Mouse (Mus musculus): Measurements from ENCODE around the gene Sdk1. TPM values are rescaled to one million over a fixed set of nuclear protein-coding genes. Genes with fewer than 3 reads are reported as not detected.

The Sdk1 gene
- polyA plus RNA-seq, 1 experiment from 2014 or later: 1.3 TPM

DNA sequence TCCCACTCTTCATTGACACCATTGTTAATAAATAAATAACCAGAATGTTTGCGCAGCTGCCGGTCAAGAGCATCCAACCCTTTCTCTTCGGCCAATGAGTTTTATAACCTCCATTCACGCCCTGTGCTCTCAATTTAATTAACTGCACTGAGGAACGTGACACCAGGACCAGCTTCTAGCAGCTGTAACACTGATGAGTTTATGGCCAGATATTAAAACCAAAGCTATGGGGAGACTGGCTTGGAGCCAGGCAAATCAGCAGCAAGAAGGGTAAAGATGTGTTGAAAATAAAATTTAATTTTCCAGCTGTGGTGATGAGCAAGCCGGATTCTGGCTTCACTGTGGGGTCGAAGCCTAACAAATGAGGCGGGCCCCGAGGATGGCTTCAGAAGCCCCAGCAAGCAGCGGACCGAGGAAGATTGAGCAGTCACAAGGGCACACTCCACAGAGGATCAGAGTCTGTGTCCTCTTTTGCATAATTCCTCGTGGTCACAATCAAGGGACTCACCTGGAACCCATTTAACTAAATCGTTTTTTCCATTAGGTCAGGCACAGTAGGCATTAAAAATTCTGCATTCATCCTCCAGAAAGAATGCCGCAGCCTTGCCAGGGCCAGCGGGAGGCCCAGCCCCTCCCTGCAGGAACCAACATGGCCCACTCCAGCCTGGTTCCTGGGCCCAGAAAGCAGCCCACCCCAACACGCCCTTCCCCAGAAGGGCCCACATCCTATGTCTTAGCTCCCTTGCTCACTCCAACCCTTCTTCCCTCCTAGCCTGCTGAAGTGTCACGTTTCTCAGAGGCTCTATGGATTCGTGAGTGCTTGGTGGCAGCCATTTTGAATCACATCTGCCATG lies 987.9 kb downstream of the Sdk1 start:
- Histone ChIP-seq H3K9ac (no peak overlapping the region), H3K4me2 (no peak overlapping the region), H3K9me3 (no peaks in the 10 kb centered on the region), H3K4me3 (replicated peaks) (no peak overlapping the region), H3K27ac (no peak overlapping the region), H3K27me3 (no peaks in the 10 kb centered on the region), H3K4me1 (no peaks in the 10 kb centered on the region), H3K36me3 (replicated peaks) (no peaks in the 10 kb centered on the region)
- ATAC-seq (ENCODE audit: low FRiP score): no peak
- 83% methylated on average over 18 of the region's 18 CpGs for WGBS

- Histone ChIP-seq H3K4me1 (no peaks in the 10 kb centered on the region), H3K4me2 (no peak overlapping the region), H3K9ac (no peak overlapping the region), H3K27ac (no peak overlapping the region), H3K9me3 (no peaks in the 10 kb centered on the region), H3K4me3 (replicated peaks) (no peak overlapping the region), H3K27me3 (no peaks in the 10 kb centered on the region), H3K36me3 (replicated peaks) (no peaks in the 10 kb centered on the region)
- 89% methylated on average over 8 of the region's 8 CpGs for WGBS
- ATAC-seq (ENCODE audit: low FRiP score): no peak
These were observed 988.5 kb downstream of the Sdk1 start for GRCm38 (mm10) chr5:142229811-142230205.

DNA sequence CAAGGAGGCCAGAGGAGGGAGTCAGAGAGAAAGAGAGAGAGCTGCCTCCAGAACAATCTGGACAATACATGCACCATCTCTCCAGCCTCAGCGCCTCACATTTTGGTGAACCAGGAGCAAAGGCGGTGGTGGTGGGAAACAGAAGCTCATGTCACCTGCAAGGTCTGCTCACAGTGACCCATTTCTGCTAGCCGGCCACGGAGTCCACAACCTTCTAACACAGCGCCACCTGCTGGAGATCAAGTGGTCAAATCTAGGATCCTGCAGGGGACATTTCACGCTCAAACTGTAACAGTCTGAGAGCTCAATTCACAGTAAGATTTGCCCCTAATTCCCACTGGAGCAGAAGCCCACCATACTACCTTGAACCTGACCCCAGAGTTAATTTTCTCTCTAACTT lies 999.0 kb downstream of the Sdk1 start:
- H3K4me3 ChIP-seq (replicated peaks): no peak overlapping the region
- no peaks in the 10 kb centered on the region for H3K36me3 ChIP-seq (replicated peaks)

DNA sequence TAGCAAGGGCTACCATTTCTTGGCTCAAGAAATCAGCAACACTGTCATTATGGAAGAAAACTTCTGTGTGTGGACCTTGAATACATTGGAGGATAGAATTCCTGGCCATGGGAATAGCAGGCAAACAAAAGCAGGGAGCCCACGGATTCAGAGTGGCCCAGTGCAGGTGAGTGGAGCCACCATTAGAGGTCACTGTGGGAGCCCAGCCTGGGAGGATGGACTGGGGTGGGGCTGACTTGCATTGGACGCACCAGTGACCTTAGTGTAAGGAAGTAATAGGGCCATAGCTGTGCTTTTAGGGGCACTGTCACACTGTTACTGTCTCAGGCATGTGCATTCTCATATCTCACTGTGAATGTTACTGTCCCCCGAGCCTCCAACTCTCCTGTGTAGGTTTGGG lies 1001.3 kb downstream of the Sdk1 start:
- H3K4me1 ChIP-seq: no peaks in the 10 kb centered on the region
- H3K36me3 ChIP-seq (replicated peaks): no peaks in the 10 kb centered on the region
- WGBS: 47% methylated on average over 3 of the region's 3 CpGs
- H3K4me3 ChIP-seq (replicated peaks): no peak overlapping the region
- no peak overlapping the region for H3K9ac ChIP-seq
- no peak overlapping the region for H3K27ac ChIP-seq
- no peak for ATAC-seq (ENCODE audit: low FRiP score)
- no peaks in the 10 kb centered on the region for H3K27me3 ChIP-seq
- H3K9me3 ChIP-seq: 0 out of 2 replicates have a peak, but pooled peaks cover 11% of the 10 kb centered on the region
- no peak overlapping the region for H3K4me2 ChIP-seq

More for the DNA sequence above, 999.0 kb downstream of the Sdk1 start:
- Histone ChIP-seq H3K9me3 (0 out of 2 replicates have a peak, but pooled peaks cover 4% of the 10 kb centered on the region), H3K27ac (no peak overlapping the region), H3K4me2 (no peak overlapping the region), H3K4me1 (no peaks in the 10 kb centered on the region), H3K27me3 (no peaks in the 10 kb centered on the region), H3K9ac (no peak overlapping the region)
- WGBS: 95% methylated on average over 6 of the region's 6 CpGs
- ATAC-seq (ENCODE audit: low FRiP score): no peak

GRCm38 (mm10) chr5:142243069-142243468 lies 1001.8 kb downstream of the Sdk1 start:
- no peaks in the 10 kb centered on the region for H3K27me3 ChIP-seq
- no peak overlapping the region for H3K9ac ChIP-seq
- no peak for ATAC-seq (ENCODE audit: low FRiP score)
- no peak overlapping the region for H3K27ac ChIP-seq
- no peaks in the 10 kb centered on the region for H3K4me1 ChIP-seq
- no peak overlapping the region for H3K4me3 ChIP-seq (replicated peaks)
- H3K36me3 ChIP-seq (replicated peaks): no peaks in the 10 kb centered on the region
- 98% methylated on average over 2 of the region's 2 CpGs for WGBS
- H3K4me2 ChIP-seq: no peak overlapping the region
- H3K9me3 ChIP-seq: 0 out of 2 replicates have a peak, but pooled peaks cover 14% of the 10 kb centered on the region

- Histone ChIP-seq H3K4me3 (replicated peaks) (no peak overlapping the region), H3K36me3 (replicated peaks) (no peaks in the 10 kb centered on the region), H3K27ac (no peak overlapping the region), H3K27me3 (0 out of 2 replicates have a peak, but pooled peaks cover 3% of the 10 kb centered on the region), H3K4me2 (no peak overlapping the region), H3K9ac (no peak overlapping the region), H3K9me3 (no peaks in the 10 kb centered on the region), H3K4me1 (no peaks in the 10 kb centered on the region)
- no peak for ATAC-seq (ENCODE audit: low FRiP score)
- 85% methylated on average over 6 of the region's 6 CpGs for WGBS
These were observed 1014.9 kb downstream of the Sdk1 start for GRCm38 (mm10) chr5:142256231-142256630.

GRCm38 (mm10) chr5:142258716-142259115 lies 1017.4 kb downstream of the Sdk1 start:
- Histone ChIP-seq H3K4me2 (no peak overlapping the region), H3K27ac (no peak overlapping the region), H3K36me3 (replicated peaks) (no peaks in the 10 kb centered on the region), H3K4me3 (replicated peaks) (no peak overlapping the region), H3K9me3 (no peaks in the 10 kb centered on the region), H3K9ac (no peak overlapping the region), H3K4me1 (no peaks in the 10 kb centered on the region), H3K27me3 (0 out of 2 replicates have a peak, but pooled peaks cover 3% of the 10 kb centered on the region)
- 89% methylated on average over 7 of the region's 7 CpGs for WGBS
- ATAC-seq (ENCODE audit: low FRiP score): no peak

- Histone ChIP-seq H3K4me1 (no peaks in the 10 kb centered on the region), H3K4me2 (no peak overlapping the region), H3K9me3 (peaks cover 5% of the 10 kb centered on the region; the same call in 1 of the 2 replicates), H3K27me3 (no peaks in the 10 kb centered on the region), H3K27ac (no peak overlapping the region), H3K36me3 (replicated peaks) (no peaks in the 10 kb centered on the region), H3K9ac (no peak overlapping the region), H3K4me3 (replicated peaks) (no peak overlapping the region)
- WGBS: 43% methylated on average over 6 of the region's 6 CpGs
- ATAC-seq (ENCODE audit: low FRiP score): no peak
These were observed 1020.8 kb downstream of the Sdk1 start for GRCm38 (mm10) chr5:142262060-142262459.

Other genes starting within 250 kb of the Sdk1 start
- 0.04 TPM in 1 of 2 replicates, not detected in the other for gene Card11, start 240.9 kb upstream of the Sdk1 start, polyA plus RNA-seq (2016; fragmentation: Nextera tagmentation; extraction: Ambion mirVana)

All from forebrain, embryonic 12.5 days (tissue).